In the genomic region with DNA sequence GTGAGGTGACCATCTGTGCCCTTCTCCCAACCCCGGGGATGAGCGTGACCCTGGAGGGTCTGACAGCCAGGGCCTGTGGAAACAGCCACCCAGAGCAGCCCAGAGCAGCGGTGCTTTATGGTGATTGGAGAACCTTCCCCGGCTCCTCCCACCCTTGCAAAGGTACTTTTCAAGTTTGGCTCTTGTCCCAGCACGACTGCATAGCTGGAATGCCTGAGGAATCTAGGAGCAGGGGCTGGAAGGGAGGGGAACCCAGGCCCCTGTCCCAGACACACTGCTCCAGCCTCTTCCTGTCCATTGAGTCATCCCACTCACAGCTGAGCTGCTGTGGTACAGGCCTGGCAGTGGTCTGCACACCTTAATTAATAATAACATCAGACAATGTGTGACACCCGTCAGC, we compare ENCODE assay signal across 8 mouse cellular contexts. TPM values are rescaled to one million over a fixed set of nuclear protein-coding genes. Genes with fewer than 3 reads are reported as not detected.
DNase-seq lines count a peak whose midpoint lies in the region; ATAC-seq lines count a peak whose summit lies in the region.

No protein-coding gene starts in this region.

- H3K4me2 ChIP-seq in limb, embryonic 13.5 days (replicated peaks) = peak overlapping the region; percentile 35

- no peaks in the 10 kb centered on the region for H3K27me3 ChIP-seq in limb, embryonic 13.5 days

- H3K4me1 ChIP-seq in limb, embryonic 13.5 days = peaks cover 21% of the 10 kb centered on the region

- no peaks in the 10 kb centered on the region for H3K9me3 ChIP-seq in limb, embryonic 13.5 days

- peak overlapping the region; percentile 86 for H3K27ac ChIP-seq in limb, embryonic 13.5 days

- intact Hi-C loops in heart, postnatal 25 days (cut with DNase I) = no loop called here

- peak; percentile 94 for ATAC-seq in limb, embryonic 13.5 days (ENCODE audit: low FRiP score, low read depth)
- no peak for ATAC-seq in megakaryocyte-erythroid progenitor cell, adult 5-6 weeks (replicated peaks; ENCODE audit: low FRiP score, low TSS enrichment, poor library complexity, severe bottlenecking)
- no peak for ATAC-seq in inflammation-experienced regulatory T-cells, adult 6 months

- no peak overlapping the region for H3K4me3 ChIP-seq in limb, embryonic 13.5 days

- H3K9ac ChIP-seq in limb, embryonic 13.5 days = peak overlapping the region; percentile 51; the same call in 1 of the 2 replicates

- H3K36me3 ChIP-seq in limb, embryonic 13.5 days = peaks cover 78% of the 10 kb centered on the region

- DNase-seq in ES-CJ7 (ENCODE audit: low read depth, low spot score) = peak; percentile 88
- DNase-seq in embryo, embryonic 11 days = peak; percentile 75
- DNase-seq in heart, postnatal 25 days (ENCODE audit: low spot score) = peak; percentile 17
- peak; percentile 38 for DNase-seq in ovary, adult 18-20 months (ENCODE audit: low spot score)
- DNase-seq in spleen, adult 12 weeks (ENCODE audit: low spot score) = no peak

- 9% methylated on average over 6 of the region's 6 CpGs for WGBS in limb, embryonic 13.5 days

RNA-seq across cellular contexts. Expression of gene Gm13420, which starts 34.8 kb away (rescaled TPM):
- not detected for total RNA-seq in heart, postnatal 25 days (2021)
- polyA plus RNA-seq in limb, embryonic 13.5 days (2015; fragmentation: Nextera tagmentation; extraction: Ambion mirVana) = not detected in 2 replicates
- total RNA-seq in megakaryocyte-erythroid progenitor cell, adult 5-6 weeks (2014; fragmentation: Nextera tagmentation) = not detected in 2 replicates
- not detected in 2 replicates for total RNA-seq in megakaryocyte-erythroid progenitor cell, adult 5-6 weeks (2017)
- not detected for polyA plus RNA-seq in inflammation-experienced regulatory T-cells, adult 6 months (2017; shearing (Covaris generic))

RNA-seq across cellular contexts. Expression of gene Gm13547, which starts 42.4 kb away (rescaled TPM):
- total RNA-seq in heart, postnatal 25 days (2021) = not detected
- 0.55 and 0.98 TPM in 2 replicates for polyA plus RNA-seq in limb, embryonic 13.5 days (2015; fragmentation: Nextera tagmentation; extraction: Ambion mirVana)
- 3.6 TPM in 1 of 2 replicates, not detected in the other for total RNA-seq in megakaryocyte-erythroid progenitor cell, adult 5-6 weeks (2014; fragmentation: Nextera tagmentation)
- not detected in 2 replicates for total RNA-seq in megakaryocyte-erythroid progenitor cell, adult 5-6 weeks (2017)
- polyA plus RNA-seq in inflammation-experienced regulatory T-cells, adult 6 months (2017; shearing (Covaris generic)) = not detected
